Mouse (Mus musculus) hindbrain, embryonic 15.5 days (tissue): ENCODE results near the gene Hist1h3b. TPM values are rescaled to one million over a fixed set of nuclear protein-coding genes. Genes with fewer than 3 reads are reported as not detected.
A peak's percentile ranks its signal among the peaks of the same experiment; 100 is the strongest.

ENCODE experiments used
- ATAC-seq: fragments of 200-750 bp; cut with Nextera tagmentation; 2 replicates; pipeline ENCODE4 v1.8.0; 2017; ENCODE audit warnings: low read depth, moderate number of reproducible peaks, moderate TSS enrichment; ENCODE audit not compliant: low FRiP score
- H3K27ac ChIP-seq: fragments of 300-500 bp; sonication (generic); replicated peaks from 2 replicates; pipeline ENCODE4 v1.5.1; 2015; ENCODE audit warnings: mild to moderate bottlenecking, inconsistent platforms
- H3K27me3 ChIP-seq: fragments of 300-500 bp; sonication (generic); 2 replicates; pipeline ENCODE4 v1.6.1; 2015; ENCODE audit warnings: control low read depth, inconsistent platforms
- H3K36me3 ChIP-seq: fragments of 300-500 bp; sonication (generic); 2 replicates; pipeline ENCODE4 v1.6.1; 2015; ENCODE audit warnings: control low read depth, inconsistent platforms
- H3K4me1 ChIP-seq: fragments of 300-500 bp; sonication (generic); replicated peaks from 2 replicates; pipeline ENCODE4 v1.6.1; 2015; ENCODE audit warnings: control low read depth, inconsistent platforms
- H3K4me2 ChIP-seq: fragments of 300-500 bp; sonication (generic); 2 replicates; pipeline ENCODE4 v1.6.1; 2015; ENCODE audit warnings: moderate library complexity, mild to moderate bottlenecking, inconsistent platforms
- H3K4me3 ChIP-seq: fragments of 300-500 bp; sonication (generic); 2 replicates; pipeline ENCODE4 v1.5.1; 2015; ENCODE audit warnings: mild to moderate bottlenecking, inconsistent platforms
- H3K9ac ChIP-seq: fragments of 300-500 bp; sonication (generic); 2 replicates; pipeline ENCODE4 v1.6.1; 2015; ENCODE audit warnings: inconsistent platforms
- H3K9me3 ChIP-seq: fragments of 300-500 bp; sonication (generic); 2 replicates; pipeline ENCODE4 v1.6.1; 2016; ENCODE audit warnings: control low read depth, inconsistent platforms
- WGBS: fragments of 180-500 bp; shearing (Covaris S2); methylation state at CpG from one replicate; pipeline ENCODE4 v1.1.7; 2015; 5-methylcytosine and 5-hydroxymethylcytosine counted together
- microRNA-seq: library from miRNA; unstranded; fragments of <30 nt; microRNA quantifications from one replicate; pipeline ENCODE4, GENCODE M21; 2016
- polyA plus RNA-seq: library from polyadenylated mRNA; unstranded; fragments of >200 nt; fragmentation: Nextera tagmentation; extraction: Ambion mirVana; gene quantifications from 2 replicates; pipeline ENCODE4 v1.2.1, GENCODE M21; 2015

Hist1h3b gene
- polyA plus RNA-seq, 1 experiment from 2014 or later: 1.8 TPM

GRCm38 (mm10) chr13:23772561-23773313, 20.7 kb downstream of the Hist1h3b start:
- no peaks in the 10 kb centered on the region for H3K36me3 ChIP-seq
- H3K27ac ChIP-seq: no peak overlapping the region
- whole genome bisulfite sequencing: 26% methylated on average over 21 of the region's 21 CpGs
- peak; percentile 83 for ATAC-seq
- H3K4me2 ChIP-seq: peak overlapping the region; percentile 49
- peak overlapping the region; percentile 4; the same call in 1 of the 2 replicates for H3K4me3 ChIP-seq
- H3K9me3 ChIP-seq: no peaks in the 10 kb centered on the region
- H3K4me1 ChIP-seq: peaks cover 3% of the 10 kb centered on the region; the same call in 1 of the 2 replicates
- H3K9ac ChIP-seq: no peak overlapping the region
- no peaks in the 10 kb centered on the region for H3K27me3 ChIP-seq

- no peak overlapping the region for H3K4me2 ChIP-seq
- no peak for ATAC-seq
- H3K36me3 ChIP-seq: no peaks in the 10 kb centered on the region
- no peaks in the 10 kb centered on the region for H3K4me1 ChIP-seq
- no peaks in the 10 kb centered on the region for H3K9me3 ChIP-seq
- H3K4me3 ChIP-seq: no peak overlapping the region
- WGBS: 91% methylated on average over 7 of the region's 7 CpGs
- no peak overlapping the region for H3K9ac ChIP-seq
- no peaks in the 10 kb centered on the region for H3K27me3 ChIP-seq
- H3K27ac ChIP-seq: no peak overlapping the region
Measured at GRCm38 (mm10) chr13:23778339-23778738, 26.3 kb downstream of the Hist1h3b start.

GRCm38 (mm10) chr13:23779025-23779424, 27.0 kb downstream of the Hist1h3b start:
- no peaks in the 10 kb centered on the region for H3K27me3 ChIP-seq
- H3K9me3 ChIP-seq: no peaks in the 10 kb centered on the region
- no peak overlapping the region for H3K4me3 ChIP-seq
- H3K4me2 ChIP-seq: no peak overlapping the region
- ATAC-seq: no peak
- WGBS: 89% methylated on average over 4 of the region's 4 CpGs
- no peak overlapping the region for H3K9ac ChIP-seq
- no peaks in the 10 kb centered on the region for H3K36me3 ChIP-seq
- no peaks in the 10 kb centered on the region for H3K4me1 ChIP-seq
- no peak overlapping the region for H3K27ac ChIP-seq

- Histone ChIP-seq H3K27me3 (no peaks in the 10 kb centered on the region), H3K4me3 (no peak overlapping the region), H3K9me3 (no peaks in the 10 kb centered on the region), H3K4me1 (no peaks in the 10 kb centered on the region), H3K27ac (no peak overlapping the region), H3K4me2 (no peak overlapping the region), H3K9ac (no peak overlapping the region), H3K36me3 (no peaks in the 10 kb centered on the region)
- WGBS: 39% methylated on average over 2 of the region's 2 CpGs
- no peak for ATAC-seq
Measured at GRCm38 (mm10) chr13:23792520-23792919, 40.5 kb downstream of the Hist1h3b start.

GRCm38 (mm10) chr13:23799405-23799804, 47.3 kb downstream of the Hist1h3b start:
- no peaks in the 10 kb centered on the region for H3K27me3 ChIP-seq
- H3K9me3 ChIP-seq: no peaks in the 10 kb centered on the region
- no peak overlapping the region for H3K4me3 ChIP-seq
- H3K4me2 ChIP-seq: no peak overlapping the region
- WGBS: 88% methylated on average over 5 of the region's 5 CpGs
- H3K9ac ChIP-seq: no peak overlapping the region
- no peak overlapping the region for H3K27ac ChIP-seq
- H3K4me1 ChIP-seq: no peaks in the 10 kb centered on the region
- no peak for ATAC-seq
- no peaks in the 10 kb centered on the region for H3K36me3 ChIP-seq

Small RNA genes lying within 50 kb of the gene (microRNA-seq; reads per million reads assigned to microRNA genes)
- gene Gm44314 (not detected), gene Gm44484 (not detected)

Other genes with a start within 250 kb of the Hist1h3b start
- 1.7 and 2.7 TPM in 2 replicates for gene Hist1h4h, start 221.2 kb upstream of the Hist1h3b start, polyA plus RNA-seq
- gene Hist1h2af, start 218.4 kb upstream of the Hist1h3b start, polyA plus RNA-seq: 0.82 and 2.1 TPM in 2 replicates
- 0.85 and 1.2 TPM in 2 replicates for gene Hist1h3g, start 216.8 kb upstream of the Hist1h3b start, polyA plus RNA-seq
- gene Hist1h2bh, start 208.9 kb upstream of the Hist1h3b start, polyA plus RNA-seq: 0.17 and 0.19 TPM in 2 replicates
- 0.21 and 0.62 TPM in 2 replicates for gene Hist1h3f, start 208.2 kb upstream of the Hist1h3b start, polyA plus RNA-seq
- not detected in 2 replicates for gene Hist1h4f, start 200.6 kb upstream of the Hist1h3b start, polyA plus RNA-seq
- gene Hist1h1d, start 199.0 kb upstream of the Hist1h3b start, polyA plus RNA-seq: 0.10 and 0.12 TPM in 2 replicates
- gene Hist1h3e, start 189.9 kb upstream of the Hist1h3b start, polyA plus RNA-seq: 1.5 and 2.0 TPM in 2 replicates
- gene Hist1h2ae, start 181.0 kb upstream of the Hist1h3b start, polyA plus RNA-seq: 15.9 and 27.4 TPM in 2 replicates
- 2.5 and 3.1 TPM in 2 replicates for gene Hist1h2bg, start 180.9 kb upstream of the Hist1h3b start, polyA plus RNA-seq
- 0.76 and 2.0 TPM in 2 replicates for gene Hist1h2bf, start 178.1 kb upstream of the Hist1h3b start, polyA plus RNA-seq
- not detected in 2 replicates for gene Hist1h2ad, start 177.9 kb upstream of the Hist1h3b start, polyA plus RNA-seq
- gene Hist1h3d, start 176.5 kb upstream of the Hist1h3b start, polyA plus RNA-seq: 1.2 and 2.0 TPM in 2 replicates
- 35.1 and 51.2 TPM in 2 replicates for gene Hist1h4d, start 170.7 kb upstream of the Hist1h3b start, polyA plus RNA-seq
- gene Hist1h2be, start 131.1 kb upstream of the Hist1h3b start, polyA plus RNA-seq: 1.5 and 1.7 TPM in 2 replicates
- 4.8 and 8.8 TPM in 2 replicates for gene Hist1h1e, start 129.7 kb upstream of the Hist1h3b start, polyA plus RNA-seq
- 0.34 and 0.38 TPM in 2 replicates for gene Hist1h2ac, start 68.3 kb upstream of the Hist1h3b start, polyA plus RNA-seq
- gene Hist1h2bc, start 68.1 kb upstream of the Hist1h3b start, polyA plus RNA-seq: 19.3 and 25.4 TPM in 2 replicates
- gene Hist1h1t, start 56.5 kb upstream of the Hist1h3b start, polyA plus RNA-seq: not detected in 2 replicates
- gene Hist1h4c, start 53.8 kb upstream of the Hist1h3b start, polyA plus RNA-seq: 2.3 and 2.7 TPM in 2 replicates
- gene Hfe, start 41.4 kb upstream of the Hist1h3b start, polyA plus RNA-seq: 4.5 and 5.1 TPM in 2 replicates
- 7.7 and 10.4 TPM in 2 replicates for gene Hist1h1c, start 13.5 kb upstream of the Hist1h3b start, polyA plus RNA-seq
- 1.1 and 1.6 TPM in 2 replicates for gene Hist1h3c, start 6.7 kb upstream of the Hist1h3b start, polyA plus RNA-seq
- gene Hist1h2bb, start 5.5 kb upstream of the Hist1h3b start, polyA plus RNA-seq: 0.54 TPM in 1 of 2 replicates, not detected in the other
- 7.4 and 9.8 TPM in 2 replicates for gene Hist1h2ab, start 1.1 kb upstream of the Hist1h3b start, polyA plus RNA-seq
- 1.1 and 1.9 TPM in 2 replicates for gene Hist1h4b, start 4.7 kb downstream of the Hist1h3b start, polyA plus RNA-seq
- 0.32 and 0.51 TPM in 2 replicates for gene Hist1h4a, start 9.0 kb downstream of the Hist1h3b start, polyA plus RNA-seq
- gene Hist1h3a, start 10.1 kb downstream of the Hist1h3b start, polyA plus RNA-seq: 0.35 and 2.4 TPM in 2 replicates
- 0.75 and 0.84 TPM in 2 replicates for gene Hist1h1a, start 11.4 kb downstream of the Hist1h3b start, polyA plus RNA-seq
- gene Trim38, start 17.6 kb downstream of the Hist1h3b start, polyA plus RNA-seq: 0.10 TPM in 1 of 2 replicates, not detected in the other
- not detected in 2 replicates for gene Slc17a2, start 54.7 kb downstream of the Hist1h3b start, polyA plus RNA-seq
- gene Slc17a3, start 87.2 kb downstream of the Hist1h3b start, polyA plus RNA-seq: not detected in 2 replicates
- not detected in 2 replicates for gene Slc17a1, start 115.5 kb downstream of the Hist1h3b start, polyA plus RNA-seq
- not detected in 2 replicates for gene Slc17a4, start 162.7 kb downstream of the Hist1h3b start, polyA plus RNA-seq
- gene Hist1h2ba, start 181.9 kb downstream of the Hist1h3b start, polyA plus RNA-seq: not detected in 2 replicates
- gene Hist1h2aa, start 182.2 kb downstream of the Hist1h3b start, polyA plus RNA-seq: not detected in 2 replicates
- gene Scgn, start 238.9 kb downstream of the Hist1h3b start, polyA plus RNA-seq: 0.88 and 1.6 TPM in 2 replicates